Mouse (Mus musculus): ENCODE results near the gene Dnajc30. TPM values are rescaled to one million over a fixed set of nuclear protein-coding genes. Genes with fewer than 3 reads are reported as not detected.

The Dnajc30 gene
- polyA plus RNA-seq, 1 experiment from 2014 or later, result 33.3 TPM

- peaks cover 8% of the 10 kb centered on the region; the same call in 1 of the 2 replicates for H3K4me1 ChIP-seq (ENCODE audit: control insufficient read depth, insufficient read depth, low read length)
- peaks cover 23% of the 10 kb centered on the region for H3K27me3 ChIP-seq (ENCODE audit: control insufficient read depth, insufficient read depth, low read length)
- DNase-seq (ENCODE audit: low spot score), result peak; percentile 75
- H3K9ac ChIP-seq (ENCODE audit: low read length), result 0 out of 2 replicates have a peak overlapping the region, but pooled peaks have one; percentile 30
- WGBS, result 10% methylated on average over 40 of the region's 40 CpGs
- H3K27ac ChIP-seq (replicated peaks; ENCODE audit: low read depth, low read length), result no peak overlapping the region
- ATAC-seq (ENCODE audit: insufficient number of reproducible peaks, low FRiP score, low TSS enrichment, low read depth), result 0 out of 2 replicates have a peak, but pooled peaks have one; percentile 19
- peak overlapping the region; percentile 96 for H3K4me2 ChIP-seq (ENCODE audit: low read depth, severe bottlenecking)
- peak overlapping the region; percentile 54 for H3K4me3 ChIP-seq (ENCODE audit: low read depth, low read length)
- H3K36me3 ChIP-seq (ENCODE audit: control insufficient read depth, insufficient read depth, low read length), result no peaks in the 10 kb centered on the region
- H3K9me3 ChIP-seq (ENCODE audit: control insufficient read depth, low read length), result no peaks in the 10 kb centered on the region
Observed at GRCm38 (mm10) chr5:135107521-135108501, 43.8 kb downstream of the Dnajc30 start.

- DNase-seq (ENCODE audit: low spot score) (no peak), ATAC-seq (ENCODE audit: insufficient number of reproducible peaks, low FRiP score, low TSS enrichment, low read depth) (no peak)
- H3K9ac ChIP-seq (ENCODE audit: low read length), result no peak overlapping the region
- H3K4me3 ChIP-seq (ENCODE audit: low read depth, low read length), result no peak overlapping the region
- H3K9me3 ChIP-seq (ENCODE audit: control insufficient read depth, low read length), result no peaks in the 10 kb centered on the region
- no peak overlapping the region for H3K4me2 ChIP-seq (ENCODE audit: low read depth, severe bottlenecking)
- no peak overlapping the region for H3K27ac ChIP-seq (replicated peaks; ENCODE audit: low read depth, low read length)
- peaks cover 8% of the 10 kb centered on the region; the same call in 1 of the 2 replicates for H3K4me1 ChIP-seq (ENCODE audit: control insufficient read depth, insufficient read depth, low read length)
- peaks cover 23% of the 10 kb centered on the region for H3K27me3 ChIP-seq (ENCODE audit: control insufficient read depth, insufficient read depth, low read length)
- WGBS, result 43% methylated on average over 6 of the region's 6 CpGs
- H3K36me3 ChIP-seq (ENCODE audit: control insufficient read depth, insufficient read depth, low read length), result no peaks in the 10 kb centered on the region
Observed at GRCm38 (mm10) chr5:135109017-135109416, 45.0 kb downstream of the Dnajc30 start.

- H3K4me2 ChIP-seq (ENCODE audit: low read depth, severe bottlenecking), result no peak overlapping the region
- no peak overlapping the region for H3K27ac ChIP-seq (replicated peaks; ENCODE audit: low read depth, low read length)
- H3K36me3 ChIP-seq (ENCODE audit: control insufficient read depth, insufficient read depth, low read length), result no peaks in the 10 kb centered on the region
- DNase-seq (ENCODE audit: low spot score) (no peak), ATAC-seq (ENCODE audit: insufficient number of reproducible peaks, low FRiP score, low TSS enrichment, low read depth) (no peak)
- no peaks in the 10 kb centered on the region for H3K9me3 ChIP-seq (ENCODE audit: control insufficient read depth, low read length)
- no peak overlapping the region for H3K4me3 ChIP-seq (ENCODE audit: low read depth, low read length)
- no peak overlapping the region for H3K9ac ChIP-seq (ENCODE audit: low read length)
- H3K4me1 ChIP-seq (ENCODE audit: control insufficient read depth, insufficient read depth, low read length), result peaks cover 8% of the 10 kb centered on the region; the same call in 1 of the 2 replicates
- WGBS, result 89% methylated on average over 3 of the region's 3 CpGs
- H3K27me3 ChIP-seq (ENCODE audit: control insufficient read depth, insufficient read depth, low read length), result peaks cover 23% of the 10 kb centered on the region
Observed at GRCm38 (mm10) chr5:135109426-135109825, 45.4 kb downstream of the Dnajc30 start.

- DNase-seq (ENCODE audit: low spot score) (no peak), ATAC-seq (ENCODE audit: insufficient number of reproducible peaks, low FRiP score, low TSS enrichment, low read depth) (no peak)
- H3K4me3 ChIP-seq (ENCODE audit: low read depth, low read length), result no peak overlapping the region
- WGBS, result 81% methylated on average over 6 of the region's 6 CpGs
- no peak overlapping the region for H3K4me2 ChIP-seq (ENCODE audit: low read depth, severe bottlenecking)
- no peak overlapping the region for H3K9ac ChIP-seq (ENCODE audit: low read length)
- H3K27ac ChIP-seq (replicated peaks; ENCODE audit: low read depth, low read length), result no peak overlapping the region
- H3K36me3 ChIP-seq (ENCODE audit: control insufficient read depth, insufficient read depth, low read length), result no peaks in the 10 kb centered on the region
- peaks cover 8% of the 10 kb centered on the region; the same call in 1 of the 2 replicates for H3K4me1 ChIP-seq (ENCODE audit: control insufficient read depth, insufficient read depth, low read length)
- peaks cover 23% of the 10 kb centered on the region for H3K27me3 ChIP-seq (ENCODE audit: control insufficient read depth, insufficient read depth, low read length)
- no peaks in the 10 kb centered on the region for H3K9me3 ChIP-seq (ENCODE audit: control insufficient read depth, low read length)
Observed at GRCm38 (mm10) chr5:135109976-135110375, 46.0 kb downstream of the Dnajc30 start.

- Histone ChIP-seq H3K9me3 (ENCODE audit: control insufficient read depth, low read length) (no peaks in the 10 kb centered on the region), H3K4me2 (ENCODE audit: low read depth, severe bottlenecking) (no peak overlapping the region), H3K36me3 (ENCODE audit: control insufficient read depth, insufficient read depth, low read length) (no peaks in the 10 kb centered on the region), H3K9ac (ENCODE audit: low read length) (no peak overlapping the region), H3K27ac (replicated peaks; ENCODE audit: low read depth, low read length) (no peak overlapping the region), H3K4me1 (ENCODE audit: control insufficient read depth, insufficient read depth, low read length) (no peaks in the 10 kb centered on the region), H3K4me3 (ENCODE audit: low read depth, low read length) (no peak overlapping the region), H3K27me3 (ENCODE audit: control insufficient read depth, insufficient read depth, low read length) (peaks cover 3% of the 10 kb centered on the region; the same call in 1 of the 2 replicates)
- ATAC-seq (ENCODE audit: insufficient number of reproducible peaks, low FRiP score, low TSS enrichment, low read depth) (no peak), DNase-seq (ENCODE audit: low spot score) (no peak)
- 88% methylated on average over 12 of the region's 12 CpGs for WGBS
Observed at GRCm38 (mm10) chr5:135113782-135114181, 49.8 kb downstream of the Dnajc30 start.

GRCm38 (mm10) chr5:135115241-135115640, 51.2 kb downstream of the Dnajc30 start:
- Histone ChIP-seq H3K4me1 (ENCODE audit: control insufficient read depth, insufficient read depth, low read length) (no peaks in the 10 kb centered on the region), H3K36me3 (ENCODE audit: control insufficient read depth, insufficient read depth, low read length) (no peaks in the 10 kb centered on the region), H3K4me3 (ENCODE audit: low read depth, low read length) (no peak overlapping the region), H3K27ac (replicated peaks; ENCODE audit: low read depth, low read length) (no peak overlapping the region), H3K9ac (ENCODE audit: low read length) (no peak overlapping the region), H3K27me3 (ENCODE audit: control insufficient read depth, insufficient read depth, low read length) (no peaks in the 10 kb centered on the region), H3K4me2 (ENCODE audit: low read depth, severe bottlenecking) (no peak overlapping the region), H3K9me3 (ENCODE audit: control insufficient read depth, low read length) (no peaks in the 10 kb centered on the region)
- no peak for DNase-seq (ENCODE audit: low spot score)
- WGBS, result 86% methylated on average over 8 of the region's 8 CpGs
- no peak for ATAC-seq (ENCODE audit: insufficient number of reproducible peaks, low FRiP score, low TSS enrichment, low read depth)

Other genes with a start within 250 kb of the Dnajc30 start
- gene Tmem270, start 157.5 kb upstream of the Dnajc30 start, polyA plus RNA-seq (2014; fragmentation: Nextera tagmentation; extraction: Ambion mirVana), result not detected in 2 replicates
- gene Cldn13, start 148.7 kb upstream of the Dnajc30 start, polyA plus RNA-seq (2014; fragmentation: Nextera tagmentation; extraction: Ambion mirVana), result 1.5 and 2.8 TPM in 2 replicates
- gene Mettl27, start 131.8 kb upstream of the Dnajc30 start, polyA plus RNA-seq (2014; fragmentation: Nextera tagmentation; extraction: Ambion mirVana), result 13.7 and 17.2 TPM in 2 replicates
- gene Cldn4, start 117.3 kb upstream of the Dnajc30 start, polyA plus RNA-seq (2014; fragmentation: Nextera tagmentation; extraction: Ambion mirVana), result 13.6 and 13.9 TPM in 2 replicates
- 3.4 and 4.3 TPM in 2 replicates for gene Cldn3, start 78.0 kb upstream of the Dnajc30 start, polyA plus RNA-seq (2014; fragmentation: Nextera tagmentation; extraction: Ambion mirVana)
- 27.8 and 28.5 TPM in 2 replicates for gene Abhd11, start 55.0 kb upstream of the Dnajc30 start, polyA plus RNA-seq (2014; fragmentation: Nextera tagmentation; extraction: Ambion mirVana)
- gene Stx1a, start 40.7 kb upstream of the Dnajc30 start, polyA plus RNA-seq (2014; fragmentation: Nextera tagmentation; extraction: Ambion mirVana), result 8.2 and 10.2 TPM in 2 replicates
- gene Bud23, start 757 bp downstream of the Dnajc30 start, polyA plus RNA-seq (2014; fragmentation: Nextera tagmentation; extraction: Ambion mirVana), result 156 and 157 TPM in 2 replicates
- 10.0 and 10.7 TPM in 2 replicates for gene Vps37d, start 14.1 kb downstream of the Dnajc30 start, polyA plus RNA-seq (2014; fragmentation: Nextera tagmentation; extraction: Ambion mirVana)
- gene Mlxipl, start 25.7 kb downstream of the Dnajc30 start, polyA plus RNA-seq (2014; fragmentation: Nextera tagmentation; extraction: Ambion mirVana), result 3.2 and 3.3 TPM in 2 replicates
- gene Tbl2, start 85.5 kb downstream of the Dnajc30 start, polyA plus RNA-seq (2014; fragmentation: Nextera tagmentation; extraction: Ambion mirVana), result 21.4 and 22.5 TPM in 2 replicates
- 39.5 and 45.6 TPM in 2 replicates for gene Bcl7b, start 104.1 kb downstream of the Dnajc30 start, polyA plus RNA-seq (2014; fragmentation: Nextera tagmentation; extraction: Ambion mirVana)
- gene Baz1b, start 123.1 kb downstream of the Dnajc30 start, polyA plus RNA-seq (2014; fragmentation: Nextera tagmentation; extraction: Ambion mirVana), result 71.5 and 77.1 TPM in 2 replicates
- gene Fzd9, start 187.0 kb downstream of the Dnajc30 start, polyA plus RNA-seq (2014; fragmentation: Nextera tagmentation; extraction: Ambion mirVana), result 3.3 TPM in 2 replicates